24 mouse cellular contexts compared by ENCODE assay signal in genomic region chr3:112985094-112985636, GRCm38 (mm10).
A peak's percentile ranks its signal among the peaks of the same experiment; 100 is the strongest.
DNase-seq lines count a peak whose midpoint lies in the region; ATAC-seq and TF ChIP-seq lines count a peak whose summit lies in the region.
"Had no signal": no experiment of that assay in that cellular context is flagged by ENCODE, and none has a peak within 500 bp of the region (broad histone marks: within the 10 kb centered on the region; RNA-seq: fewer than 3 reads in every experiment).

No protein-coding gene starts in this region.

- no peaks in the 10 kb centered on the region for H3K36me3 ChIP-seq in hindbrain, embryonic 15.5 days
- H3K36me3 ChIP-seq in hindbrain, embryonic 10.5 days = no peaks in the 10 kb centered on the region
- no peaks in the 10 kb centered on the region for H3K36me3 ChIP-seq in midbrain, embryonic 14.5 days (ENCODE audit: control insufficient read depth, insufficient read depth, low read length)
- H3K36me3 ChIP-seq in forebrain, postnatal 0 days (ENCODE audit: insufficient read depth) = no peaks in the 10 kb centered on the region
- H3K36me3 ChIP-seq: embryonic facial prominence, embryonic 15.5 days; forebrain, embryonic 10.5 days; heart, embryonic 15.5 days; intestine, embryonic 15.5 days had no signal

- WGBS in hindbrain, embryonic 15.5 days = 71% methylated on average over 10 of the region's 10 CpGs
- 84% methylated on average over 10 of the region's 10 CpGs for WGBS in hindbrain, embryonic 10.5 days
- 64% methylated on average over 10 of the region's 10 CpGs for WGBS in midbrain, embryonic 14.5 days
- WGBS in forebrain, postnatal 0 days = 77% methylated on average over 10 of the region's 10 CpGs

- no peak overlapping the region for H3K9ac ChIP-seq in hindbrain, embryonic 15.5 days
- no peak overlapping the region for H3K9ac ChIP-seq in midbrain, embryonic 14.5 days (replicated peaks; ENCODE audit: low read length)
- no peak overlapping the region for H3K9ac ChIP-seq in forebrain, postnatal 0 days
- H3K9ac ChIP-seq: embryonic facial prominence, embryonic 15.5 days; heart, embryonic 15.5 days; intestine, embryonic 15.5 days had no signal

- ATAC-seq in hindbrain, embryonic 15.5 days (ENCODE audit: low FRiP score, low read depth) = 0 out of 2 replicates have a peak, but pooled peaks have one; percentile 61
- peak; percentile 11; the same call in 1 of the 2 replicates for ATAC-seq in midbrain, embryonic 14.5 days (ENCODE audit: low FRiP score, low TSS enrichment)
- ATAC-seq in frontal cortex, adult (ENCODE audit: low TSS enrichment) = no peak
- ATAC-seq in forebrain, postnatal 0 days = no peak
- ATAC-seq: forebrain, embryonic 14.5 days; intestine, embryonic 15.5 days; Patski had no signal

- no peaks in the 10 kb centered on the region for H3K9me3 ChIP-seq in hindbrain, embryonic 15.5 days
- no peaks in the 10 kb centered on the region for H3K9me3 ChIP-seq in hindbrain, embryonic 10.5 days
- H3K9me3 ChIP-seq in midbrain, embryonic 14.5 days (ENCODE audit: control insufficient read depth, low read length) = no peaks in the 10 kb centered on the region
- no peaks in the 10 kb centered on the region for H3K9me3 ChIP-seq in forebrain, postnatal 0 days (ENCODE audit: low read length)
- H3K9me3 ChIP-seq: embryonic facial prominence, embryonic 15.5 days; forebrain, embryonic 10.5 days; heart, embryonic 15.5 days; intestine, embryonic 15.5 days had no signal

- no peak overlapping the region for H3K4me2 ChIP-seq in hindbrain, embryonic 15.5 days
- peak overlapping the region; percentile 15; the same call in 1 of the 2 replicates for H3K4me2 ChIP-seq in midbrain, embryonic 14.5 days (ENCODE audit: low read length)
- no peak overlapping the region for H3K4me2 ChIP-seq in forebrain, postnatal 0 days (ENCODE audit: low read depth)
- H3K4me2 ChIP-seq: embryonic facial prominence, embryonic 15.5 days; heart, embryonic 11.5 days; heart, embryonic 15.5 days; intestine, embryonic 15.5 days had no signal

- H3K27me3 ChIP-seq in hindbrain, embryonic 15.5 days = no peaks in the 10 kb centered on the region
- no peaks in the 10 kb centered on the region for H3K27me3 ChIP-seq in hindbrain, embryonic 10.5 days (ENCODE audit: insufficient read depth, poor library complexity, severe bottlenecking)
- H3K27me3 ChIP-seq in midbrain, embryonic 14.5 days (ENCODE audit: control insufficient read depth, insufficient read depth, low read length) = no peaks in the 10 kb centered on the region
- H3K27me3 ChIP-seq in forebrain, postnatal 0 days (ENCODE audit: insufficient read depth, low read length) = no peaks in the 10 kb centered on the region
- H3K27me3 ChIP-seq: embryonic facial prominence, embryonic 15.5 days; heart, embryonic 15.5 days; intestine, embryonic 15.5 days; Patski had no signal

- no peaks in the 10 kb centered on the region for H3K4me1 ChIP-seq in hindbrain, embryonic 15.5 days (replicated peaks)
- no peaks in the 10 kb centered on the region for H3K4me1 ChIP-seq in hindbrain, embryonic 10.5 days (replicated peaks)
- H3K4me1 ChIP-seq in midbrain, embryonic 14.5 days (ENCODE audit: control insufficient read depth, insufficient read depth, low read length) = no peaks in the 10 kb centered on the region
- H3K4me1 ChIP-seq in forebrain, postnatal 0 days (ENCODE audit: insufficient read depth) = no peaks in the 10 kb centered on the region
- H3K4me1 ChIP-seq: embryonic facial prominence, embryonic 15.5 days; forebrain, embryonic 10.5 days; heart, embryonic 15.5 days; intestine, embryonic 15.5 days had no signal

- no peak overlapping the region; the same call in 1 of the 2 replicates for H3K27ac ChIP-seq in hindbrain, embryonic 15.5 days (replicated peaks)
- H3K27ac ChIP-seq in hindbrain, embryonic 10.5 days = no peak overlapping the region
- peak overlapping the region; percentile 55; the same call in 1 of the 2 replicates for H3K27ac ChIP-seq in midbrain, embryonic 14.5 days (replicated peaks; ENCODE audit: low read depth, low read length)
- H3K27ac ChIP-seq in forebrain, postnatal 0 days (ENCODE audit: low read depth, low read length) = no peak overlapping the region
- H3K27ac ChIP-seq: embryonic facial prominence, embryonic 15.5 days; forebrain, embryonic 10.5 days; heart, adult 2 months; heart, embryonic 15.5 days; intestine, embryonic 15.5 days had no signal

- TF ChIP-seq CTCF in forebrain, postnatal 0 days (IDR thresholded peaks at IDR 0.05; ENCODE audit: low read depth) = no peak

- DNase-seq in hindbrain, embryonic 10.5 days (ENCODE audit: low spot score) = no peak
- peak; percentile 37 for DNase-seq in retina, postnatal 1 day
- no peak for DNase-seq in retina, embryonic 14.5 days (ENCODE audit: low spot score)
- peak; percentile 58 for DNase-seq in midbrain, embryonic 14.5 days
- no peak for DNase-seq in forebrain, postnatal 0 days
- DNase-seq in kidney, postnatal 4 days = no peak
- DNase-seq: adrenal gland, adult 2 months; adrenal gland, postnatal 25 days; cerebellum, adult 2 months; cerebellum, postnatal 14 days; embryo, embryonic 11 days; gastrocnemius, postnatal 10 days; heart, adult 2 months; heart, postnatal 14 days had no signal

- no peak overlapping the region for H3K4me3 ChIP-seq in hindbrain, embryonic 15.5 days
- H3K4me3 ChIP-seq in hindbrain, embryonic 10.5 days = no peak overlapping the region
- H3K4me3 ChIP-seq in midbrain, embryonic 14.5 days (replicated peaks; ENCODE audit: low read depth, low read length) = no peak overlapping the region
- H3K4me3 ChIP-seq in forebrain, postnatal 0 days (ENCODE audit: low read depth, low read length) = no peak overlapping the region
- H3K4me3 ChIP-seq: embryonic facial prominence, embryonic 15.5 days; erythroblast, embryonic 14.5 days; forebrain, embryonic 10.5 days; heart, adult 2 months; heart, embryonic 15.5 days; intestine, embryonic 15.5 days had no signal

Comparison
In these comparisons a context has a peak if more than half of its experiments do, and no peak if none do; other contexts are left out.
1. DNase-seq: peak in retina, postnatal 1 day (single experiment) and midbrain, embryonic 14.5 days (single experiment); none in hindbrain, embryonic 10.5 days (single experiment), retina, embryonic 14.5 days (single experiment), forebrain, postnatal 0 days (single experiment) and kidney, postnatal 4 days (0 of 2).
2. ATAC-seq: peak in hindbrain, embryonic 15.5 days (single experiment) and midbrain, embryonic 14.5 days (single experiment); none in frontal cortex, adult (single experiment) and forebrain, postnatal 0 days (single experiment).